Mouse (Mus musculus) spleen, adult 2 months (tissue): ENCODE measurements at regions not wholly inside any gene's neighbourhood (a gene's known extent, or its start where the extent isn't known, plus 50 kb on each side); places are given as distances from the start of the nearest gene placed in this dataset.

Experiments used
- CTCF ChIP-seq: fragments of 200-500 bp; IDR thresholded peaks from 2 replicates; pipeline ENCODE4 v1.5.1; 2011; ENCODE audit warnings: mild to moderate bottlenecking, inconsistent platforms; ENCODE audit not compliant: insufficient read depth, insufficient read length, insufficient replicate concordance; ENCODE audit errors: extremely low read depth
- POLR2A ChIP-seq: fragments of 200-500 bp; IDR thresholded peaks from 2 replicates; pipeline ENCODE4 v1.6.1; 2011; ENCODE audit warnings: low read depth, low read length, inconsistent platforms

- TF ChIP-seq CTCF (no peak), POLR2A (no peak)
These were observed 208.6 kb downstream of the Etv1 start for GRCm38 (mm10) chr12:38987819-38988218.
